Mouse (Mus musculus) Muller cell, postnatal 12 days (primary cell): ENCODE results near the gene Neurl1b.

ENCODE experiments used
- DNase-seq: peaks from one replicate; pipeline ENCODE4 v3.0.0-alpha.2; 2015; ENCODE audit errors: inconsistent ontology term

Neurl1b gene

GRCm38 (mm10) chr17:26451651-26452295, 37.1 kb downstream of the Neurl1b start:
- no peak for DNase-seq

- DNase-seq, result peak; percentile 52
These were observed 37.8 kb downstream of the Neurl1b start for GRCm38 (mm10) chr17:26452371-26452972.

DNA sequence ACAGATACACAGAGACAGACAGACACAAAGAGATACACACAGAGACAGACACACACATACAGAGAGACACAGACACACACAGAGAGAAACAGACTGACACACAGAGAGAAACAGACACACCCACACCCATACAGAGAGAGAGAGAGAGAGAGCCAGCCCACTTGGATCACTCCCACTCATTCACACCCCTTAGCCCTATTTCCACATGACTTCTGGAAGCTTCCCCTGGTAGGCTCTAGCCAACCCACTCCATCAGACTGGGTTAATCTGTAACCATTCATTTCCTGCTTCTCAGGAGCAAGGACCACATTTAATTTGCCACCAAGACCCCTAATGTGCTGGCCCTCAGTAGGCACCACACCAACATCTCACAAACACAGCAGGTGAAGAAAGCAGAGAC, 42.9 kb downstream of the Neurl1b start:
- DNase-seq, result no peak

DNA sequence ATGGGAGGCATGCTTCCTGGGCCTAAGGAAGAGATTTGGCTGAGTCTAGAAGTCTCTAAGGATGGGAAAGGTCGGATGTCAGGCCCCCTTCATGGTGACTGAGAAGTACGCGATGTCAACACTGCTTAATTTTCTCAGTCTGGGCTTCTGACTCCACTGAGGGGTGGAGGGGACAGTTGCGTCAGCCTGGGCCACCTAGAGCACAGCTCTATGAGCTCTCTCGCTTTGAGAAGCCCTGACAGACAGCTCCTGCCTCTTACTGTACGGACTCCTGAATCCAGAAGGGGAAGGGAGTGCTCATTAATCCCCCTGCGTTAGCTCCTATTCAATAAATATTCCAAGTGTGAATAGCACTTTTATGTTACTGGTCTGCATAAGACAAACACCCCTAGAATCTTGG, 43.4 kb downstream of the Neurl1b start:
- no peak for DNase-seq

- DNase-seq, result peak; percentile 38
These were observed 48.1 kb downstream of the Neurl1b start for GRCm38 (mm10) chr17:26462634-26463170.

- no peak for DNase-seq
These were observed 48.8 kb downstream of the Neurl1b start for GRCm38 (mm10) chr17:26463432-26463831.

DNA sequence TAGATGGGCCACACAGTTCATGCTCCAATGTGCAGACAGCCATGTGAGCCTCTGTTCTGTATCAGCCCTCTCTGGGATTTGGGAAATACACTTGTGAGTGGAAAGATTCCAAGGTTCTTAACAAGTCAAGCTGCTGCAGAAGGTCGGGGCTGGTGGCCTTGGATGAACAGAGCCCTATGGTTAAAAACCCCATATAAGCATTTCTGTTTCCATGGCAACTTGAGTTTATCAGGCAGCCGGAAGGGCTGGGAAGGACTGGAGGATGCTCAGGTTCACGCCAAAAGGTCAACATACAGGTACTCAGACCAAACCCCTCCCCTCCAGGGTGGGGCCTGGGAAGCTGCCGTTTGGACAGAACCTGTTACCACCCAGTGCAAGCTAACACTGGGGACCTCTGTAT, 49.4 kb downstream of the Neurl1b start:
- DNase-seq, result no peak

DNA sequence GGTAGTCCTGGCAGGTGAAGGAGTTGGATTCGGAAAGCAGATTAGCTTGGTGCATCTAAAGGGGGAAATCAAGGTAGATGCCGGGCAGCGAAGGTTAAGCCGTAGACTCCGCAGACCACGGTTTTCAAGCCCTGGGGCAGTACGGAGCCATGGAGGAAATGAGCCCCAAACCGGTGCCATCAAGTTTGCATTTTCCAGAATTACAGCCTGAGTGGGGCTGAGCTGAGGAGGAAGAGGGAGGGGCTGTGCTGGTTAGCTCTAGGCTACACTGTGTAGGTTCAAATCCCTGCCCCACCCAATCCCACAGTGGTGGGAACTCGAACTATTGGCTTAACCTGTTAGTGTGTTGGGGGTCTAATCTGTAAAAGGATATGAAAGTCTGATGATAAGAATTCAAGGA, 49.9 kb downstream of the Neurl1b start:
- DNase-seq, result no peak

DNA sequence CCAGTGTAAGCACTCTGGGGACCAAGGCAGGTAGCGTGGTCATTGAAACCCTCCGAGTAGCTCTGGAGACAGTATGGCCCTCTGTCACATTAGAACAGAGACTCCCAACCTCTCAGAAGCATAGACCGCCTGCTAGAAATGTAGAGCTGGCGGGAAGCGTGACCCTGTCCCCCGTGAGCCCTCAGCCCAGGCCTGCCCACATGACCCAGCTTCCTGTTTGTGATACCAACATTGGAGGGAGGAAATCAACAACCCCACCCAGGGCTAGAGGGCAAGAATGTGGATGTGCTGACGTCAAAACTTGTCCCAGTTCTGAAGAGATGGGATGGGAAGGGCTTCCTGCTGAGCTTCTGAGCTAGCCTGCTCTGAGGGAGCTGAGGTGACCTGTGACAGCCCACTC, 50.3 kb downstream of the Neurl1b start:
- no peak for DNase-seq

- peak; percentile 75 for DNase-seq
These were observed 52.1 kb downstream of the Neurl1b start for GRCm38 (mm10) chr17:26466741-26467150.

DNA sequence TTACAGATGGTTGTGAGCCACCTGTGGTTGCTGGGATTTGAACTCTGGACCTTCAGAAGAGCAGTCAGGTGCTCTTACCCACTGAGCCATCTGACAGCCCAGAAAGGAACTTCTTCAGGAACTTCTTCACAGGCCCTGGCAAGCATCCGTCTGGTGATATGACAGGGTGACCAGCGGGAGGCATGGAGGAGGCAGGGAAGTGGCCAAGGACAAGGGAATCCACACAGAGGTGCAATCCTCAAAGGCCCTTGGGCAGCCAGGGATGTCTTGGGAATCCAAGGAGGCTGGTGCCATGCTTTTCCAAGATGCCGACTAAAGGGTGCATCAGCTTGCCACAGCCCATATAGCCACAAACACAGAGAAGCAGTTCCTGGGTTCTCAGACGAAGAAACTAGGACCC, 53.0 kb downstream of the Neurl1b start:
- DNase-seq, result no peak

GRCm38 (mm10) chr17:26468102-26468894, 53.7 kb downstream of the Neurl1b start:
- no peak for DNase-seq

DNA sequence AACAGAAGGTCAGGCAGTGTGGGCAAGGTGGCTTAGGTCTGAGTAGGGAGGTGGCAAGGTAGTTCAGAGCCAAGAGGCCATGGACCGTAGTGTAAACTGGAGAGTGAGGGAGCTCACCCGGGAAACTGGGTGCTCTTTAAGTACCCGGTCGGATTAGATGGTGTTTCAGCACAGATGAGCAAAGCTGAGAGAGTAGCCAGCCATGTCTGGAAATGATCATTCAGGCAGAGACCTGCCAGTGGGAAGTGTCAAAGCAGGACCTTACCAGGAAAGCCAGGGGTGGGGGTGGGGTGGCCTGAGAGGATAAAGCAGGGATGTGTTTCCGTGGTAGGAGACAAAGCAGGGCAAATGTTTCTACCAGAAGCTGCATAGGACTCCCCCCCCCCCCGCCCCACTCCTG, 62.2 kb downstream of the Neurl1b start:
- no peak for DNase-seq

DNA sequence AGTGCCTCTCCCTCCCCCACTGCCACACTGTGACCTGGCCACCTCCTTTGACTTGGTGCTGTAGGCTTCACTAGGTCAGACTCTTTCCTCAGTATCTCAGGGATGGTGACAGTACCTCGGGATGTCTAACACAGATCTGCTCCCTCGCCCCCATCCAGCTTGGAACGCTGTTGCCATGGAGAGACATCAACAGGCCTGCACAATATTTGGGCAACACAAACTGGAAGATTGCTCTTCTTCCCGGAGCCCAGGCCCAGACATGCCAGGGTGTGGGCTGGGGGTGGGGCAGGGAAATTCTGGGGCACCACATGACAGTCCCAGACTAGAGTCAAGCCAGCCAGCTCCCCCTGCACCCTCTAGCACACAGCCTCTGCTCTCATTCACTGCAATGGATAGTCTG, 64.0 kb downstream of the Neurl1b start:
- DNase-seq, result peak; percentile 20

DNA sequence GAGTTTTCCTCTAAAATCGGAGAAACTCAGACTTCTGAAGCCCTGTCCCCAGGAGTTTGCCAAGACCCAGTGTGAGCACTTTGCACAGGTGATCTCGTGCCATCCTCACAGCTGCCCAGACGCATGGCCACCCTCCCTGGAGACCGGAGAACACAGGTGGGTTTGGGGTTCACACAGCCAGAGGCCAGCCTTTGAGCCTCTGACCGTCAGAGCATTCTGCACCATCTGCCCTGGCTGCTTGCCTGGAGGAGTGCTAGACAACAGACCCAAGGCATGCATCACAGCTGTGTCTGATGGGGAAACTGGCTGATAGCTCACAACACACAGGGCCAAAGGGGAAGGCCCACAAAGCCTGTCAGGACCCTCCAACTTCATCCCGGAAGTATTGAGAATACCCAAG, 65.0 kb downstream of the Neurl1b start:
- DNase-seq, result no peak

DNA sequence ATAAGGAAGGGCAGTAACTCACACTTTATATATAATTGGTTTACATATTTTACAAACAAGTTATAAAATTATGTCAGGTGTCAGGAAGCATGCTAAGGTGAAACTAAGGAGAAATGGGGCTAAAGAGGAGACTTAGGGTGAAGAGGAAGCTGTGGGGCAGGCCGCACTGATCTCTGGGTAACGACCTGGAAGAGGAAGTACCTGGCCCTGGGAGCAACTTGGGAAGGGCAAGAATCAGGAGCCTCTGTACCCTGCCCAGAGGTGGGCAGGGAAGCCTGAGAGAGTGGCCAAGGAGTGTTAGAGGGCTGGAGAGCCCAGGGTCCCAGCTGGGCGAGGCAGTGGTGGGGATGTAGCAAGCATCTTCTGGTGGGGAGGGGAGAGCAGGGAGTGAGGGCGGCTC, 66.3 kb downstream of the Neurl1b start:
- DNase-seq, result no peak

GRCm38 (mm10) chr17:26484626-26485421, 70.2 kb downstream of the Neurl1b start:
- DNase-seq, result peak; percentile 19

- peak; percentile 34 for DNase-seq
These were observed 72.6 kb downstream of the Neurl1b start for GRCm38 (mm10) chr17:26487266-26487665.

DNA sequence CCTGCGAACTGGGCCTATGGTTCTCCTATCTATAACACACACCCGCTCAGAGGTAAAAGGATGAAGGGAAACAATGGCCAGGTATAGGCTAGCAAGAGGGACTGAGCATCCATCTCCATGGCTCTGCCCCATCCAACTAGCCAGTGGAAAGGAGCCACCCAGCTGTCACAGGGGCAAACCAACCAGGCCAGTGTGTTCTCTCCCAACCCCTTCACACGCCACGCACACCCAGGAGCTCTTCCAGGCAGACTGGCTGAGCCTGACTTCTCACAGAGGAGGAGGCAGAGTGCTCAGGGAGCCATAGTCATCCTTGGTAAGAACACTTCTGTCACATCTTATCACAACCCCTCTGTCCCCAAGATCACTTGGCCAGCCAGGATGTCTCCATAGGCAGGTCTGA, 73.3 kb downstream of the Neurl1b start:
- DNase-seq, result no peak

- DNase-seq, result no peak
These were observed 74.2 kb downstream of the Neurl1b start for GRCm38 (mm10) chr17:26488711-26489403.

DNA sequence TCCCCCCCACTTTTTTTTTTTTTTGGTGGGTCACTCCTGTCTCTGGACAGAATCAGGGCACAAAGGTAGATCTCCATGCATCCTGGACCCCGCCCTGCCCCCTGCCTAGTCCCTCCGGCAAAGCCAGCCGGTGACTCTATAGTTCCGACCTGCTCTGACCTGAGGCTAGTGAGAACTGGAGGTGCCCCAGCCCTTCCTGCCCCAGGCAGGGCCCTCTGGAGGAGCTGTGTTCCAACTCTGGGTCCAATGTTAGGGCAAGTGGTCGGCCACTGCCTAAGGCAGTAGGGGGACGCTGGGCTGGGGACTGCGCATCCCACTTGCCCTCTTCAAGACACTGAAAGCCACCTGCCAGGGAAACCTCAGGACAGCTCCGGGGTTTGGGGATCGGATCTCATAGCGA, 75.4 kb downstream of the Neurl1b start:
- DNase-seq, result no peak
